Mouse (Mus musculus): ENCODE results near the gene Dpm3. TPM values are rescaled to one million over a fixed set of nuclear protein-coding genes. Genes with fewer than 3 reads are reported as not detected.
A peak's percentile ranks its signal among the peaks of the same experiment; 100 is the strongest.

The Dpm3 gene
- polyA plus RNA-seq, 1 experiment from 2014 or later: 129 TPM

- Histone ChIP-seq H3K36me3 (no peaks in the 10 kb centered on the region), H3K27ac (no peak overlapping the region), H3K9me3 (no peaks in the 10 kb centered on the region), H3K27me3 (replicated peaks) (no peaks in the 10 kb centered on the region), H3K4me2 (no peak overlapping the region), H3K4me1 (peaks cover 25% of the 10 kb centered on the region), H3K4me3 (replicated peaks) (no peak overlapping the region), H3K9ac (no peak overlapping the region)
- 89% methylated on average over 3 of the region's 3 CpGs for WGBS
- no peak for ATAC-seq (ENCODE audit: insufficient read depth, low FRiP score, low read depth)
Measured at GRCm38 (mm10) chr3:89284261-89284660, 25.1 kb downstream of the Dpm3 start.

DNA sequence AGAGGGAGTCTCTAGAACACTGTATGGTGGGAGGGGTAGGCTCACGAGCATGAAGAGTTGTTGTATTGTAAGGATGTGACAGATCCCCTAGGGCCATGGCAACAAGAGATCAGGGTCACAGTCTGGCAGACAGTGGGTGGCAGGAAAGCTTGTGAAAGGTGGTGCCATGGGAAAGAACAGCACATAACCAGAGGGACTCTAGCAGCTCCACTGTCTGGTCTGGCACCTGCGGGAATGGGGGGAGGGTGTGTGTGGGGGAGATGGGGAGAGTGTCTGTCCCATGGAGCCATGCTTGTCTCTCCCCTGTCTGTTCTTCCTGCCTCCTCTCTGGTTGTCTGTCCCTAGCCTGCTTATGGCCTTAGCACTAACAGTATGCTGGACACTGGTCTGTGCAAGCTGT is 26.4 kb downstream of the Dpm3 start:
- Histone ChIP-seq H3K27ac (no peak overlapping the region), H3K9ac (no peak overlapping the region), H3K9me3 (no peaks in the 10 kb centered on the region), H3K4me2 (no peak overlapping the region), H3K27me3 (replicated peaks) (no peaks in the 10 kb centered on the region), H3K4me1 (peaks cover 13% of the 10 kb centered on the region), H3K4me3 (replicated peaks) (no peak overlapping the region), H3K36me3 (no peaks in the 10 kb centered on the region)
- WGBS: 63% methylated on average over 2 of the region's 2 CpGs
- no peak for ATAC-seq (ENCODE audit: insufficient read depth, low FRiP score, low read depth)

DNA sequence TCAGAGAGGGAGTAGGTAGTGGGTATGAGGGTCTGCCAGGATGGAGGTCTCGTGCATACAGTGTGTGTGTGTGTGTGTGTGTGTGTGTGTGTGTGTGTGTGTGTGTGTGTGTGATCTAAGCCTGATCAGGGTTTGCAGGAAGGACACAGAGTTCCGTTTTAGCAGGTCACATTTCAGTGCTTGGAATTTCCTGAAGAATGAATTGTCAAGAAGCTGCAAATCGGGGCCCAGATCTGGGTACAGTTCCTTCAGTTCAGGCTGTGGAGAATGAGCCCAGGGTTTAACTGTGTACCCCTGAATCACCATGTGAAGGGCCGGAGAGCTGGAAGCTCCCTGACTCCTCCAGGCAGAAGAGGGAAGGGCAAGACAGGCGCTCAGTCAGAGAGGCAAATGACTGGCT is 28.1 kb downstream of the Dpm3 start:
- no peak overlapping the region for H3K9ac ChIP-seq
- WGBS: 54% methylated on average over 5 of the region's 5 CpGs
- no peak overlapping the region for H3K4me2 ChIP-seq
- no peaks in the 10 kb centered on the region for H3K36me3 ChIP-seq
- H3K27ac ChIP-seq: peak overlapping the region; percentile 9; the same call in 1 of the 2 replicates
- no peak overlapping the region for H3K4me3 ChIP-seq (replicated peaks)
- H3K9me3 ChIP-seq: no peaks in the 10 kb centered on the region
- H3K27me3 ChIP-seq (replicated peaks): no peaks in the 10 kb centered on the region
- ATAC-seq (ENCODE audit: insufficient read depth, low FRiP score, low read depth): no peak
- H3K4me1 ChIP-seq: 0 out of 2 replicates have a peak, but pooled peaks cover 4% of the 10 kb centered on the region

- no peak overlapping the region for H3K9ac ChIP-seq
- no peaks in the 10 kb centered on the region for H3K36me3 ChIP-seq
- 0 out of 2 replicates have a peak, but pooled peaks cover 4% of the 10 kb centered on the region for H3K4me1 ChIP-seq
- no peak overlapping the region for H3K4me2 ChIP-seq
- H3K27ac ChIP-seq: no peak overlapping the region
- ATAC-seq (ENCODE audit: insufficient read depth, low FRiP score, low read depth): no peak
- no peaks in the 10 kb centered on the region for H3K9me3 ChIP-seq
- 29% methylated on average over 7 of the region's 7 CpGs for WGBS
- no peak overlapping the region for H3K4me3 ChIP-seq (replicated peaks)
- no peaks in the 10 kb centered on the region for H3K27me3 ChIP-seq (replicated peaks)
Measured at GRCm38 (mm10) chr3:89288503-89288928, 29.4 kb downstream of the Dpm3 start.

DNA sequence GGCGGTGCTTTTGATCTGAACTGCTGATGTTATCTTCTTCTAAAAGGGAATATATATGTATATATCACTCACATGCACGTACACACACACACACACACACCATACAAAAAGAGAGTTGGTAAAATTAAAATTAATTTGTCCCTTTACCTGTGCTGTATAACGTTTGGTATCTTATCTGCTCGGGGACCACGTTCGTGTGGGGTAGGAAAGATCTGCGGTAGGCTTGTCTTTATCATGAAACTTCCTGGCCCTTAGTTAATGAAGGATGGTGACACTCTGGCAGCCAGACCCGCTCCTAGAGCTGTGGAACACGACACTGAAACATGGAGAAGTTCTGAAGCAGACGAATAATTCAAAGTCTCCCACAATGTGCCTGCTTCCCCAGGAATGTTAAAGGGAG is 32.7 kb downstream of the Dpm3 start:
- no peak overlapping the region for H3K9ac ChIP-seq
- no peak overlapping the region for H3K4me3 ChIP-seq (replicated peaks)
- no peaks in the 10 kb centered on the region for H3K36me3 ChIP-seq
- no peak overlapping the region for H3K4me2 ChIP-seq
- no peaks in the 10 kb centered on the region for H3K27me3 ChIP-seq (replicated peaks)
- 0 out of 2 replicates have a peak, but pooled peaks cover 4% of the 10 kb centered on the region for H3K4me1 ChIP-seq
- no peaks in the 10 kb centered on the region for H3K9me3 ChIP-seq
- WGBS: 47% methylated on average over 10 of the region's 10 CpGs
- ATAC-seq (ENCODE audit: insufficient read depth, low FRiP score, low read depth): no peak
- H3K27ac ChIP-seq: no peak overlapping the region

DNA sequence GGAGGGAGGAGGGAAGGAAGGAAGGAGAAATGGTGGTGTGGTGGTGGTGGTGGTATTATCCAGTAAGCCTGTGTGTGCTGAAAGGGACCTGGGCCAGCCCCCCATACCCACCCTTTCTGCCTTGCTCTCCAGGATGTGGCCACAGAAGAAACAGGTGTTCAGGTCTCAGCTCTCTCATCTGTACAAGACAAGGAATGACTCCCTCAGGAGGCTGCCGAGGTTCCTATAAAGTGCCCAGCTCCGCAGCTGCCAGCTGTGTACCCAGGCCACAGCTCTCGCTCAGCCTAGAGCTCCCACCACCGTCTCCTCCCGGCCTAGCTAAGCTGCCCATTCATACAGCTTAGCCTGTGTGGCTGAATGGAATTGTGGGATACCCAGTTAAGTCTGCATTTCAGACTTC is 33.1 kb downstream of the Dpm3 start:
- no peak overlapping the region for H3K4me3 ChIP-seq (replicated peaks)
- H3K9ac ChIP-seq: no peak overlapping the region
- ATAC-seq (ENCODE audit: insufficient read depth, low FRiP score, low read depth): no peak
- H3K4me1 ChIP-seq: 0 out of 2 replicates have a peak, but pooled peaks cover 4% of the 10 kb centered on the region
- no peaks in the 10 kb centered on the region for H3K27me3 ChIP-seq (replicated peaks)
- no peaks in the 10 kb centered on the region for H3K9me3 ChIP-seq
- no peaks in the 10 kb centered on the region for H3K36me3 ChIP-seq
- 58% methylated on average over 5 of the region's 5 CpGs for WGBS
- no peak overlapping the region for H3K4me2 ChIP-seq
- H3K27ac ChIP-seq: no peak overlapping the region

- Histone ChIP-seq H3K36me3 (no peaks in the 10 kb centered on the region), H3K9me3 (no peaks in the 10 kb centered on the region), H3K4me3 (replicated peaks) (no peak overlapping the region), H3K4me1 (0 out of 2 replicates have a peak, but pooled peaks cover 2% of the 10 kb centered on the region), H3K4me2 (no peak overlapping the region), H3K27ac (no peak overlapping the region), H3K27me3 (replicated peaks) (no peaks in the 10 kb centered on the region), H3K9ac (no peak overlapping the region)
- 0 out of 2 replicates have a peak, but pooled peaks have one; percentile 20 for ATAC-seq (ENCODE audit: insufficient read depth, low FRiP score, low read depth)
- 80% methylated on average over 11 of the region's 11 CpGs for WGBS
Measured at GRCm38 (mm10) chr3:89293247-89293918, 34.2 kb downstream of the Dpm3 start.

- no peak overlapping the region for H3K4me3 ChIP-seq (replicated peaks)
- no peak overlapping the region for H3K4me2 ChIP-seq
- H3K9ac ChIP-seq: no peak overlapping the region
- 72% methylated on average over 5 of the region's 5 CpGs for WGBS
- no peaks in the 10 kb centered on the region for H3K27me3 ChIP-seq (replicated peaks)
- H3K4me1 ChIP-seq: no peaks in the 10 kb centered on the region
- H3K36me3 ChIP-seq: no peaks in the 10 kb centered on the region
- no peak for ATAC-seq (ENCODE audit: insufficient read depth, low FRiP score, low read depth)
- H3K9me3 ChIP-seq: no peaks in the 10 kb centered on the region
- no peak overlapping the region for H3K27ac ChIP-seq
Measured at GRCm38 (mm10) chr3:89294195-89294594, 35.0 kb downstream of the Dpm3 start.

DNA sequence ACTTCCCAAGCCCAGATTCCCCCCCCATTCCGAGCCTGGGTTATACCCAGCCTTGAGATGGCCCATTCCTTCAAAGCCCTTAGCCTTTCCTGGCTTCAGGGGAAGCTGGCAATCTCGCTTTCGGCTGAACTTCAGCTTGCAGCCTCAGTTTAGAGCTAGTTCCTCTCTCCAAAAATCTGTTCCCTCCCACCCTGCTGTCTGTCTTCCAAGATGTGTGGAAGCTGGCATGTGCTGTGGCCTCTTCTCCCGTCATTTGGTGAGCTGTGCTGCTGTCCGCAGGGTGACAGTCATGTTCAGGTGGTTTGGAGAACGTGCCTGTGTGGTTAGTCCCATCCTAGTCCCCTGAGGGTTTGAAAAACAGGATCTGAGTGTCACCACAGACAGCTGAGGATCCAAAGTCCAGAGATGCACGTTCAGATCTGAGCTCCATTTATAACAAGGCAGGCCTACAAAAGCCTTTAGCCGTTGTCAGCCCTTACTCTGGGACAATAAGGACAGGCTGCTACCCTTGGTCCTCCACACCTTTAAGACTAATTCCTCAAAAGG is 36.6 kb downstream of the Dpm3 start:
- no peaks in the 10 kb centered on the region for H3K27me3 ChIP-seq (replicated peaks)
- H3K4me1 ChIP-seq: no peaks in the 10 kb centered on the region
- no peak overlapping the region for H3K4me2 ChIP-seq
- no peaks in the 10 kb centered on the region for H3K9me3 ChIP-seq
- no peak overlapping the region for H3K4me3 ChIP-seq (replicated peaks)
- WGBS: 78% methylated on average over 8 of the region's 8 CpGs
- ATAC-seq (ENCODE audit: insufficient read depth, low FRiP score, low read depth): no peak
- H3K9ac ChIP-seq: no peak overlapping the region
- no peaks in the 10 kb centered on the region for H3K36me3 ChIP-seq
- H3K27ac ChIP-seq: no peak overlapping the region

GRCm38 (mm10) chr3:89296761-89297396 is 37.7 kb downstream of the Dpm3 start:
- Histone ChIP-seq H3K9ac (no peak overlapping the region), H3K36me3 (no peaks in the 10 kb centered on the region), H3K4me2 (no peak overlapping the region), H3K4me1 (no peaks in the 10 kb centered on the region), H3K27ac (no peak overlapping the region), H3K4me3 (replicated peaks) (no peak overlapping the region), H3K9me3 (no peaks in the 10 kb centered on the region), H3K27me3 (replicated peaks) (no peaks in the 10 kb centered on the region)
- WGBS: 75% methylated on average over 11 of the region's 11 CpGs
- ATAC-seq (ENCODE audit: insufficient read depth, low FRiP score, low read depth): no peak

- no peak overlapping the region for H3K27ac ChIP-seq
- H3K4me2 ChIP-seq: no peak overlapping the region
- H3K27me3 ChIP-seq (replicated peaks): no peaks in the 10 kb centered on the region
- H3K9me3 ChIP-seq: no peaks in the 10 kb centered on the region
- ATAC-seq (ENCODE audit: insufficient read depth, low FRiP score, low read depth): no peak
- H3K9ac ChIP-seq: no peak overlapping the region
- H3K4me1 ChIP-seq: no peaks in the 10 kb centered on the region
- H3K36me3 ChIP-seq: no peaks in the 10 kb centered on the region
- WGBS: 80% methylated on average over 6 of the region's 6 CpGs
- H3K4me3 ChIP-seq (replicated peaks): no peak overlapping the region
Measured at GRCm38 (mm10) chr3:89298908-89299307, 39.8 kb downstream of the Dpm3 start.

- H3K4me1 ChIP-seq: no peaks in the 10 kb centered on the region
- no peak for ATAC-seq (ENCODE audit: insufficient read depth, low FRiP score, low read depth)
- 2% methylated on average over 14 of the region's 14 CpGs for WGBS
- no peaks in the 10 kb centered on the region for H3K9me3 ChIP-seq
- peak overlapping the region; percentile 56 for H3K4me2 ChIP-seq
- no peak overlapping the region for H3K9ac ChIP-seq
- no peak overlapping the region for H3K27ac ChIP-seq
- no peaks in the 10 kb centered on the region for H3K27me3 ChIP-seq (replicated peaks)
- H3K4me3 ChIP-seq (replicated peaks): peak overlapping the region; percentile 20
- no peaks in the 10 kb centered on the region for H3K36me3 ChIP-seq
Measured at GRCm38 (mm10) chr3:89299499-89299898, 40.3 kb downstream of the Dpm3 start.
